ENCODE assay signal across 35 mouse cellular contexts in the genomic region with DNA sequence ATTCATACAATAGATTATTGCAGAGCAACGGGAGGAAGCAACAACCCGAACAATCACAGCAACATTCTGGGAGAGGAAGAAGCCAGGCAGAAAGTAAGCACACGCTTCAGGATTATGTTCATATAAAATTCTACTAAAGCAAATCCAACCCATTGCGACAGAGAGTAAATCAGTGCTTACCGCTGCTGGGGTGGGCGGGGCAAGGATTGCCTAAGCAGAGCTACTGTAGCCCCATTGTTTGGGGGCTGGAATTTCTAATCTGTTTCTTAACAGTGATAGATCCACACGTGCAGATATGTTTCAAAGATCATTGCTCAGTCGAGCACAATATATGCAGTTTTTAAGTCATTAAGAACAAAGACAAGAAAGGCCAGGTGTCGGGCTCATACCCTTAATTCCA. TPM values are rescaled to one million over a fixed set of nuclear protein-coding genes. Genes with fewer than 3 reads are reported as not detected.
DNase-seq lines count a peak whose midpoint lies in the region; ATAC-seq lines count a peak whose summit lies in the region.
"Had no signal": no experiment of that assay in that cellular context is flagged by ENCODE, and none has a peak within 500 bp of the region (broad histone marks: within the 10 kb centered on the region; RNA-seq: fewer than 3 reads in every experiment).

No protein-coding gene starts in this region.

- peak; percentile 23 for DNase-seq in adrenal gland, postnatal 14 days
- DNase-seq in adrenal gland, adult 8-10 months: no peak
- peak; percentile 11 for DNase-seq in 416B (ENCODE audit: low read depth)
- no peak for DNase-seq in spleen, postnatal 4 days (ENCODE audit: low spot score in 2 of 2)
- DNase-seq in lung, adult 18-20 months: no peak
- DNase-seq in kidney, postnatal 25 days: no peak
- DNase-seq: cerebellum, adult 18-20 months; cerebellum, adult 9-10 months; cerebellum, postnatal 14 days; forebrain, postnatal 0 days; gastrocnemius, adult 2 months; gastrocnemius, postnatal 14 days; heart, adult 18-20 months; kidney, adult 2 months had no signal

- H3K27me3 ChIP-seq in intestine, embryonic 15.5 days (replicated peaks): no peaks in the 10 kb centered on the region
- H3K27me3 ChIP-seq: heart, embryonic 13.5 days; hindbrain, embryonic 12.5 days; hindbrain, embryonic 15.5 days; Patski had no signal

- peak; percentile 83 for ATAC-seq in intestine, embryonic 15.5 days
- ATAC-seq: CD4-positive, CD25-positive, alpha-beta regulatory T cell, adult 4 months; forebrain, embryonic 14.5 days; forebrain, postnatal 0 days; Patski had no signal

- no peak overlapping the region for H3K4me3 ChIP-seq in brown adipose tissue, adult 24 weeks (ENCODE audit: insufficient read depth, low read depth, low read length)
- no peak overlapping the region for H3K4me3 ChIP-seq in intestine, embryonic 15.5 days (replicated peaks)
- H3K4me3 ChIP-seq: gastrocnemius, adult 2 months; heart, embryonic 10.5 days; heart, embryonic 13.5 days; hindbrain, embryonic 12.5 days; hindbrain, embryonic 15.5 days had no signal

- H3K9ac ChIP-seq in intestine, embryonic 15.5 days: no peak overlapping the region
- H3K9ac ChIP-seq: forebrain, postnatal 0 days; heart, embryonic 13.5 days; hindbrain, embryonic 12.5 days; hindbrain, embryonic 15.5 days had no signal

- H3K4me1 ChIP-seq in brown adipose tissue, adult 24 weeks (ENCODE audit: control insufficient read depth, insufficient read depth, insufficient read length, low read length): peaks cover 5% of the 10 kb centered on the region; the same call in 1 of the 2 replicates
- H3K4me1 ChIP-seq in intestine, embryonic 15.5 days (replicated peaks): no peaks in the 10 kb centered on the region
- H3K4me1 ChIP-seq: heart, embryonic 10.5 days; heart, embryonic 13.5 days; hindbrain, embryonic 12.5 days; hindbrain, embryonic 15.5 days had no signal

- H3K36me3 ChIP-seq in intestine, embryonic 15.5 days: no peaks in the 10 kb centered on the region
- H3K36me3 ChIP-seq: heart, embryonic 10.5 days; hindbrain, embryonic 12.5 days; hindbrain, embryonic 15.5 days had no signal

- H3K9me3 ChIP-seq in intestine, embryonic 15.5 days: no peaks in the 10 kb centered on the region
- H3K9me3 ChIP-seq: heart, embryonic 10.5 days; heart, embryonic 13.5 days; hindbrain, embryonic 12.5 days; hindbrain, embryonic 15.5 days had no signal

- peak overlapping the region; percentile 50 for H3K27ac ChIP-seq in brown adipose tissue, adult 24 weeks (replicated peaks; ENCODE audit: low read depth, low read length)
- no peak overlapping the region for H3K27ac ChIP-seq in intestine, embryonic 15.5 days
- H3K27ac ChIP-seq: gastrocnemius, adult 2 months; heart, embryonic 10.5 days; heart, embryonic 13.5 days; hindbrain, embryonic 12.5 days; hindbrain, embryonic 15.5 days had no signal

- H3K4me2 ChIP-seq in intestine, embryonic 15.5 days (replicated peaks): no peak overlapping the region
- H3K4me2 ChIP-seq: heart, embryonic 13.5 days; hindbrain, embryonic 12.5 days; hindbrain, embryonic 15.5 days had no signal

- 70% methylated on average over 9 of the region's 9 CpGs for WGBS in intestine, embryonic 15.5 days

RNA-seq across cellular contexts. Expression of a gene that starts 52.2 kb away (rescaled TPM):
- not detected in 2 replicates for total RNA-seq in adrenal gland, postnatal 14 days (2021)
- not detected for total RNA-seq in adrenal gland, adult 8-10 months (2022)
- polyA plus RNA-seq in brown adipose tissue, adult 24 weeks (2012; ENCODE audit: insufficient read depth, insufficient read length, missing spikeins): not detected in 2 replicates
- not detected in 2 replicates for polyA plus RNA-seq in intestine, embryonic 15.5 days (2015; fragmentation: Nextera tagmentation; extraction: Ambion mirVana)
- total RNA-seq: forebrain, postnatal 0 days; gastrocnemius, adult 2 months; gastrocnemius, postnatal 14 days; gastrocnemius, postnatal 4 days; heart, adult 18-20 months; heart, postnatal 25 days; hematopoietic stem cell, adult 5-6 weeks; MEL had no signal
- polyA plus RNA-seq: brain, embryonic 14.5 days; CD4-positive, CD25-positive, alpha-beta regulatory T cell, adult 4 months; embryonic facial prominence, embryonic 11.5 days; embryonic facial prominence, embryonic 14.5 days; forebrain, embryonic 11.5 days; forebrain, embryonic 14.5 days; forebrain, postnatal 0 days; frontal cortex, adult 2 months; heart, embryonic 10.5 days; heart, embryonic 16.5 days; hindbrain, embryonic 12.5 days; hindbrain, embryonic 15.5 days; intestine, embryonic 14.5 days; kidney, adult 2 months; kidney, embryonic 14.5 days; Patski had no signal

RNA-seq across cellular contexts. Expression of a gene that starts 60.0 kb away (rescaled TPM):
- 34.1 and 38.2 TPM in 2 replicates for total RNA-seq in adrenal gland, postnatal 14 days (2021)
- 10 to 100 TPM in 3 of 4 experiments, 1 to 10 TPM in 1; 9.1 to 16.3 (median 13.2) TPM for total RNA-seq in adrenal gland, adult 8-10 months (2022)
- polyA plus RNA-seq in brown adipose tissue, adult 24 weeks (2012; ENCODE audit: insufficient read depth, insufficient read length, missing spikeins): 22.6 and 25.4 TPM in 2 replicates
- polyA plus RNA-seq in intestine, embryonic 15.5 days (2015; fragmentation: Nextera tagmentation; extraction: Ambion mirVana): 3.7 and 4.2 TPM in 2 replicates
- total RNA-seq: hematopoietic stem cell, adult 5-6 weeks; MEL had no signal
- polyA plus RNA-seq: embryonic facial prominence, embryonic 11.5 days; Patski had no signal

Comparison
In these comparisons a context has a peak if more than half of its experiments do, and no peak if none do; other contexts are left out.
1. DNase-seq: peak in adrenal gland, postnatal 14 days (single experiment) and 416B (single experiment); none in adrenal gland, adult 8-10 months (single experiment), spleen, postnatal 4 days (0 of 2), lung, adult 18-20 months (0 of 2) and kidney, postnatal 25 days (0 of 2).